In genomic region chr15:101941948-101942347, GRCm38 (mm10) we compare ENCODE assay signal across 12 mouse cellular contexts. TPM values are rescaled to one million over a fixed set of nuclear protein-coding genes. Genes with fewer than 3 reads are reported as not detected.
DNase-seq lines count a peak whose midpoint lies in the region; ATAC-seq lines count a peak whose summit lies in the region.
"Had no signal": no experiment of that assay in that cellular context is flagged by ENCODE, and none has a peak within 500 bp of the region (broad histone marks: within the 10 kb centered on the region; RNA-seq: fewer than 3 reads in every experiment).

No protein-coding gene starts in this region.

- H3K9ac ChIP-seq in kidney, embryonic 15.5 days, result no peak overlapping the region
- no peak overlapping the region for H3K9ac ChIP-seq in heart, embryonic 16.5 days (ENCODE audit: low read length)
- H3K9ac ChIP-seq in hindbrain, embryonic 14.5 days, result no peak overlapping the region
- H3K9ac ChIP-seq: liver, embryonic 15.5 days had no signal

- peak; percentile 57 for ATAC-seq in kidney, embryonic 15.5 days (replicated peaks; ENCODE audit: low FRiP score)
- ATAC-seq in heart, embryonic 16.5 days (replicated peaks; ENCODE audit: extremely low read depth, insufficient read depth, low FRiP score), result peak; percentile 72; the same call in 1 of the 2 replicates
- ATAC-seq in hindbrain, embryonic 14.5 days (ENCODE audit: low FRiP score), result no peak
- ATAC-seq: forebrain, embryonic 14.5 days had no signal

- no peak overlapping the region for H3K4me3 ChIP-seq in kidney, embryonic 15.5 days (replicated peaks)
- H3K4me3 ChIP-seq in heart, embryonic 16.5 days (ENCODE audit: low read length), result no peak overlapping the region
- no peak overlapping the region for H3K4me3 ChIP-seq in hindbrain, embryonic 14.5 days (replicated peaks; ENCODE audit: low read length)
- H3K4me3 ChIP-seq: liver, embryonic 15.5 days had no signal

- WGBS in kidney, embryonic 15.5 days, result 29% methylated on average over 8 of the region's 8 CpGs
- 31% methylated on average over 8 of the region's 8 CpGs for WGBS in heart, embryonic 16.5 days
- WGBS in hindbrain, embryonic 14.5 days, result 72% methylated on average over 8 of the region's 8 CpGs

- no peaks in the 10 kb centered on the region for H3K27me3 ChIP-seq in kidney, embryonic 15.5 days
- H3K27me3 ChIP-seq in heart, embryonic 16.5 days (ENCODE audit: control insufficient read depth, insufficient read depth, low read length), result no peaks in the 10 kb centered on the region; the same call in 1 of the 2 replicates
- H3K27me3 ChIP-seq in hindbrain, embryonic 14.5 days (ENCODE audit: control insufficient read depth, insufficient read depth, low read length), result no peaks in the 10 kb centered on the region

- H3K4me2 ChIP-seq in kidney, embryonic 15.5 days, result no peak overlapping the region
- no peak overlapping the region for H3K4me2 ChIP-seq in heart, embryonic 16.5 days (ENCODE audit: low read depth, low read length)
- no peak overlapping the region for H3K4me2 ChIP-seq in hindbrain, embryonic 14.5 days (replicated peaks)
- H3K4me2 ChIP-seq: liver, embryonic 15.5 days had no signal

- no peaks in the 10 kb centered on the region for H3K36me3 ChIP-seq in kidney, embryonic 15.5 days
- no peaks in the 10 kb centered on the region for H3K36me3 ChIP-seq in heart, embryonic 16.5 days (ENCODE audit: control insufficient read depth, insufficient read depth)
- no peaks in the 10 kb centered on the region for H3K36me3 ChIP-seq in hindbrain, embryonic 14.5 days (replicated peaks; ENCODE audit: control insufficient read depth, insufficient read depth)
- H3K36me3 ChIP-seq: G1E; liver, embryonic 15.5 days had no signal

- no peak for DNase-seq in kidney, postnatal 36 days
- peak; percentile 33 for DNase-seq in urinary bladder, adult 2 months (ENCODE audit: low spot score)
- no peak for DNase-seq in urinary bladder, postnatal 4 days (ENCODE audit: low spot score in 2 of 2)
- DNase-seq in left cerebral cortex, adult 11 months (ENCODE audit: low spot score), result no peak
- no peak for DNase-seq in hindbrain, embryonic 14.5 days (ENCODE audit: low spot score)
- DNase-seq: midbrain, embryonic 14.5 days had no signal

- H3K27ac ChIP-seq in kidney, embryonic 15.5 days, result peak overlapping the region; percentile 32; the same call in 1 of the 2 replicates
- no peak overlapping the region for H3K27ac ChIP-seq in heart, embryonic 16.5 days (ENCODE audit: low read length)
- no peak overlapping the region for H3K27ac ChIP-seq in hindbrain, embryonic 14.5 days
- H3K27ac ChIP-seq: liver, embryonic 15.5 days had no signal

- no peaks in the 10 kb centered on the region for H3K9me3 ChIP-seq in kidney, embryonic 15.5 days (replicated peaks)
- H3K9me3 ChIP-seq in heart, embryonic 16.5 days (replicated peaks; ENCODE audit: control insufficient read depth, low read length), result no peaks in the 10 kb centered on the region
- no peaks in the 10 kb centered on the region for H3K9me3 ChIP-seq in hindbrain, embryonic 14.5 days (ENCODE audit: control insufficient read depth, low read length)
- H3K9me3 ChIP-seq: liver, embryonic 15.5 days had no signal

- peaks cover 26% of the 10 kb centered on the region for H3K4me1 ChIP-seq in kidney, embryonic 15.5 days
- peaks cover 4% of the 10 kb centered on the region for H3K4me1 ChIP-seq in heart, embryonic 16.5 days (ENCODE audit: control insufficient read depth, insufficient read depth, low read length)
- H3K4me1 ChIP-seq in hindbrain, embryonic 14.5 days (replicated peaks; ENCODE audit: control insufficient read depth, insufficient read depth, low read length), result no peaks in the 10 kb centered on the region
- H3K4me1 ChIP-seq: liver, embryonic 15.5 days had no signal

RNA-seq across cellular contexts. Expression of gene Krt79, which starts 1.8 kb away (rescaled TPM):
- polyA plus RNA-seq in kidney, embryonic 15.5 days (2015; fragmentation: Nextera tagmentation; extraction: Ambion mirVana), result 0.45 and 0.53 TPM in 2 replicates
- 1.5 and 1.9 TPM in 2 replicates for polyA plus RNA-seq in urinary bladder, adult 2 months (2012; rRNA removed)
- polyA plus RNA-seq in heart, embryonic 16.5 days (2015; fragmentation: Nextera tagmentation; extraction: Ambion mirVana), result 0.53 and 0.75 TPM in 2 replicates
- polyA plus RNA-seq in hindbrain, embryonic 14.5 days (2014; fragmentation: Nextera tagmentation; extraction: Ambion mirVana), result 0.29 TPM in 1 of 2 replicates, not detected in the other
- polyA plus RNA-seq: G1E; liver, embryonic 15.5 days had no signal

RNA-seq across cellular contexts. Expression of gene Krt78, which starts 12.1 kb away (rescaled TPM):
- polyA plus RNA-seq in kidney, embryonic 15.5 days (2015; fragmentation: Nextera tagmentation; extraction: Ambion mirVana), result 0.04 and 0.15 TPM in 2 replicates
- 2.1 and 3.0 TPM in 2 replicates for polyA plus RNA-seq in urinary bladder, adult 2 months (2012; rRNA removed)
- 0.14 TPM in 1 of 2 replicates, not detected in the other for polyA plus RNA-seq in heart, embryonic 16.5 days (2015; fragmentation: Nextera tagmentation; extraction: Ambion mirVana)
- polyA plus RNA-seq in hindbrain, embryonic 14.5 days (2014; fragmentation: Nextera tagmentation; extraction: Ambion mirVana), result 0.07 TPM in 1 of 2 replicates, not detected in the other
- polyA plus RNA-seq: forebrain, embryonic 14.5 days; G1E; liver, embryonic 15.5 days; midbrain, embryonic 14.5 days had no signal

RNA-seq across cellular contexts. Expression of gene Krt4, which starts 17.4 kb away (rescaled TPM):
- 2.4 and 7.5 TPM in 2 replicates for polyA plus RNA-seq in kidney, embryonic 15.5 days (2015; fragmentation: Nextera tagmentation; extraction: Ambion mirVana)
- polyA plus RNA-seq in urinary bladder, adult 2 months (2012; rRNA removed), result 74.0 and 74.4 TPM in 2 replicates
- 1.4 and 6.0 TPM in 2 replicates for polyA plus RNA-seq in heart, embryonic 16.5 days (2015; fragmentation: Nextera tagmentation; extraction: Ambion mirVana)
- not detected in 2 replicates for polyA plus RNA-seq in hindbrain, embryonic 14.5 days (2014; fragmentation: Nextera tagmentation; extraction: Ambion mirVana)
- polyA plus RNA-seq: forebrain, embryonic 14.5 days; G1E; midbrain, embryonic 14.5 days; testis, adult 2 months had no signal

RNA-seq across cellular contexts. Expression of gene Krt76, which starts 49.2 kb away (rescaled TPM):
- polyA plus RNA-seq in kidney, embryonic 15.5 days (2015; fragmentation: Nextera tagmentation; extraction: Ambion mirVana), result not detected in 2 replicates
- 0.04 TPM in 1 of 2 replicates, not detected in the other for polyA plus RNA-seq in urinary bladder, adult 2 months (2012; rRNA removed)
- polyA plus RNA-seq in heart, embryonic 16.5 days (2015; fragmentation: Nextera tagmentation; extraction: Ambion mirVana), result not detected in 2 replicates
- polyA plus RNA-seq in hindbrain, embryonic 14.5 days (2014; fragmentation: Nextera tagmentation; extraction: Ambion mirVana), result not detected in 2 replicates
- polyA plus RNA-seq: forebrain, embryonic 14.5 days; G1E; liver, embryonic 15.5 days; midbrain, embryonic 14.5 days had no signal
